Mouse (Mus musculus) 3T3-L1 (cell line): ENCODE measurements around the gene Gvin1.
"Not testable (repeated sequence)": the region's sequence is repeated elsewhere in the genome, so short reads cannot be mapped to it uniquely, and the experiment has no call there.

Experiments
- DNase-seq: peaks from one replicate; pipeline ENCODE4 v3.0.0-alpha.2; 2015; ENCODE audit warnings: low read depth, low spot score

Gene Gvin1

GRCm38 (mm10) chr7:106215177-106215576 lies at the start of gene Gvin1:
Gene Gvin1 (minus strand): TSS chr7:106215326.
- not testable (repeated sequence) for DNase-seq

DNA sequence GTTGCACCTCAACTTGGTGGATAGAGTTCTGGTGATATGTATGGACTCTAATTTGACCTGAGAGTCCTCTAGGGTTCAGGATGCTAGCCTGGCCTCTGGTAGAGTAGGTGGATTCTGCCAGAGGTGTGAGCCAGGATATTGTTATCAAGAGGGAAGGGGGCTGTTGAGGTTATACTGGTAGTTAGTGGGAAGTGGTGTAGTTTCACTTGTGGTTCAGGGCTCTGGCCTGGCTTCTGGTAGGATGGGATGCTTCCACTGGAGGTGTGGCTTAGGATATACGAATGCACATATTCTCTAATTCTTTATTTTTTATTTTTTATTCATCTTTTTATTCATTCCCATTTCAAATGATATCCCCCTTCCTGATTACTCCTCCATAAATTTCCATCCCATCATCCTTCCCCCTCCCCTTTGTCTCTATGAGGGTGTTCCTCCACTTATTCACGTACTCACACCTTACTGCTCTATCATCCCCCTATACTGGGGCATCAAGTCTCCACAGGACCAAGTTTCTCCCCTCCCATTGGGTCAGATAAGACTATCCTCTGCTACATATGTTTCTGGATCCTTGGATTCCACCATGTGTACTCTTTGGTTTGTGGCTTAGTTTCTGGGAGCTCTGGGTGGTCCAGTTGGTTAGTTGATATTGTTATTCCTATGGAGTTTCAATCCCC lies 36.9 kb upstream of the Gvin1 start:
- DNase-seq, result no peak

DNA sequence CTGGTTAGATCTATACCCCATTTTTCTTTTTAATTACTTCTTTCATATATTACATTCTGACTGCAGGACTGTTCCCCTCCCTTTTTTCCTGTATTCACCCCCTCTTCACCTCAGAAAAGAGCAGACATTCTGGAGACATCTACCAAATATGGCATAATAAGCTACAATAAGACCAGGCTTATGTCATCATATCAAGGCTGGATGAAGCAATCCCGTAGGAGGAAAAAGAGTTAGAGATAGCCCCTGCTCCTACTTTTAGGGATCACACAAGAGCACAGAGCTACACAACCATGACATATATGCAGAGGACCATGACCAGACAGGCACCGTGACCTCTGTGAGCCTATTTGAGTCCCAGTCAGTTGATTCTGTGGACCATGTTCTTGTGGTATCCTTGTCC lies 33.8 kb upstream of the Gvin1 start:
- DNase-seq, result no peak

GRCm38 (mm10) chr7:106248245-106248644 lies 33.1 kb upstream of the Gvin1 start:
- no peak for DNase-seq

GRCm38 (mm10) chr7:106245601-106246000 lies 30.5 kb upstream of the Gvin1 start:
- no peak for DNase-seq

- not testable (repeated sequence) for DNase-seq
Measured at GRCm38 (mm10) chr7:106240484-106241275, 25.6 kb upstream of the Gvin1 start.

DNA sequence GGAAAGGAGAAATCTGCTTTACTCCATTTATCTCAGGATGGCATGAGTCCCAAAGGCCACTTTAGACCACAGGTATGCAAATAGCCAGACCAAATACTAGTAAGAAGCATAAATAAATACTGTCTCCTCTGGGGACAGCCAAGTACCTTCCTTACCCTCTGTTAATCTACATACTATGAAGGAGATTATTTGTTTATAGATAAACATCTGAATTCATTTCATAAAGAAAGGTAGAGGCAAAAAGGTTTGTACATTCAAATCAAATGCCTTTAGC lies 22.0 kb upstream of the Gvin1 start:
- DNase-seq, result peak; percentile 66

- DNase-seq, result peak; percentile 76
Measured at GRCm38 (mm10) chr7:106236327-106237191, 21.4 kb upstream of the Gvin1 start.

- no peak for DNase-seq
Measured at GRCm38 (mm10) chr7:106235596-106235995, 20.5 kb upstream of the Gvin1 start.

- not testable (repeated sequence) for DNase-seq
Measured at GRCm38 (mm10) chr7:106215910-106216309, 784 bp upstream of the Gvin1 start.

DNA sequence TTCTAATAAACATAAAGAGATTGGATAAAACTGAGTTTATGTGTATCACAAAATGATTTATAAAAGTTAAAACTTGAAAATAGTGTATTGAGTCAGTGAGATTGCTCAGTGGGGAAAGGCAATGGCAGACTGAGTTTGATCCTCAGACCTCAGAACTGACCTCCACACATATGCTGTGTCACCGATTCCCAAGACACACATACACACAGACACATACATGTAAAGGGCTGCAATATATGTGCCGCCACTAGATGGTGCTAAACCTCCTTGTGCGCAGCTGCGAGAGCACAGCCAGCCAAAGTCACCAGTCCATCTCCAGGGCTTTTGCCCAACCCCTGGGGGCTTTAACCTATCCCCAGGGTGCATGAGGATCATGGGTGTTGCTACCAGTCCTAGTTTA lies 1.4 kb downstream of the Gvin1 start:
- not testable (repeated sequence) for DNase-seq

DNA sequence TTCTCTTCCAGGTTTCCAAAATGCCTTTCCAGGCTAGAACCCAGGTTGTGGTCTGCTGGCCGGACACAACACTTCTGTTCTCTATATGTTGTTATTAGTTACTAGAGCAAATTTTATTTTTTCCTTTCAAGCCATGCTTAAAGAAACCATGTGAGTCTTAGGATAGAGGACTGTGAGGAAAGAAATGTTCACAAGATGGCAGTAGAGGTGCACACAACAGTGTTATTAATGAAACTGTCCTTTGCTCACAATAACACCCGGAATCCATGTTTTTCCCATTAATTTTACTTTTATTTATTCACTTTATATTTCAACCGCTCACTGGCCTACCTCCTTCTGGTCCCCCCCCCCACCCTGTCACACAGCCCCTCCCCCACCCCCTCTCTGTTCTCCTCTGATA lies 8.5 kb downstream of the Gvin1 start:
- not testable (repeated sequence) for DNase-seq

DNA sequence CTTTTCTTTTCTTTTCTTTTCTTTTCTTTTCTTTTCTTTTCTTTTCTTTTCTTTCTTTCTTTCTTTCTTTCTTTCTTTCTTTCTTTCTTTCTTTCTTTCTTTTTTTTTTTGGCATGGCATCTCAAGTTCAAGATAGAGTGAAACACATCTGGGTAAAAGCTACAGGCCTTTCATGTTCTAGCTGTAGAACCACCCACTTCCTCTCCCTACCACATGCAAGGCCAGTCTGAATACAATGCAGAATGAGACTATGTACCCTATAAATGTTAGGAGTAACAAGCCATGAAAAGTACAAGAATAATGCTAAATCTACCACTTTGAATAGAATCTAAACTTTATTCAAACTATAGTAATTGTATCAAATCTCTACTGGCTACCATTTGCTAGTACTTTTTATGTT lies 38.1 kb downstream of the Gvin1 start:
- not testable (repeated sequence) for DNase-seq

GRCm38 (mm10) chr7:106145013-106145754 lies 69.9 kb downstream of the Gvin1 start:
- DNase-seq, result not testable (repeated sequence)

DNA sequence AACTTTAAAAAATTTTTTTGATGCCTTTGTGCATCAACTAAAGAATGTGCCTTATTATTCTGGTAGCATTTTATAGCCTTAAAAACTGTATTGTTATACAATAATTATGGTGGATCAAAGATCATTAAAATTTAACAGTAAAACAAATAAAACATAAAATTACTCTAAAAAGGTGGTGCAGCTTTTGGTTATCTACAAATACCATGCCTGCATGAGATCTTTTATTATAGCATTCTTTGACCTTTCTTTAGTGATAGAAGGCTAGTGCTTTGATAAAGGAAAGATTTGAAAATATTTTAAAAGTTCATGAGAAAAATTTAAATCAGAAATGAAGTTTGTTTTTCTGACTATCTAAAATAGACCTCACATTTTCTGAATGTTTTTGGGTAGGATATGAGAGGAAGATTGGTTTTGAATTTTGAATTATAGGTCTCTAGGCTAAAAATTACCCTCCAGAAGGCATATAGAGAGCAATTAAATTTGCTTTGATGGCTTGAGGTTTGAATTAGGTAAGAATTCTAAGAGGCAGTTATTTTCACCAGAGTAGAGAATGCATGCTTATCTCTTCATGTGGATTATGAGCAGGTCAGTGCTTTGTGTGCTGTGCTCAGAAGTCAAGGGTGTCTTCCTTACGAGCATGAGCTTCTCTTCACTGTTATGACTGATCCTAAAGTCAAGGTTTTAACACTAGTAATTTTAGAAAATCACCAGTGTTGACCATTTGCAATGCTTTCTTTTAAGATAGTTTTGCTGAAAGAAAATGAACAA lies 73.8 kb downstream of the Gvin1 start:
- not testable (repeated sequence) for DNase-seq

DNA sequence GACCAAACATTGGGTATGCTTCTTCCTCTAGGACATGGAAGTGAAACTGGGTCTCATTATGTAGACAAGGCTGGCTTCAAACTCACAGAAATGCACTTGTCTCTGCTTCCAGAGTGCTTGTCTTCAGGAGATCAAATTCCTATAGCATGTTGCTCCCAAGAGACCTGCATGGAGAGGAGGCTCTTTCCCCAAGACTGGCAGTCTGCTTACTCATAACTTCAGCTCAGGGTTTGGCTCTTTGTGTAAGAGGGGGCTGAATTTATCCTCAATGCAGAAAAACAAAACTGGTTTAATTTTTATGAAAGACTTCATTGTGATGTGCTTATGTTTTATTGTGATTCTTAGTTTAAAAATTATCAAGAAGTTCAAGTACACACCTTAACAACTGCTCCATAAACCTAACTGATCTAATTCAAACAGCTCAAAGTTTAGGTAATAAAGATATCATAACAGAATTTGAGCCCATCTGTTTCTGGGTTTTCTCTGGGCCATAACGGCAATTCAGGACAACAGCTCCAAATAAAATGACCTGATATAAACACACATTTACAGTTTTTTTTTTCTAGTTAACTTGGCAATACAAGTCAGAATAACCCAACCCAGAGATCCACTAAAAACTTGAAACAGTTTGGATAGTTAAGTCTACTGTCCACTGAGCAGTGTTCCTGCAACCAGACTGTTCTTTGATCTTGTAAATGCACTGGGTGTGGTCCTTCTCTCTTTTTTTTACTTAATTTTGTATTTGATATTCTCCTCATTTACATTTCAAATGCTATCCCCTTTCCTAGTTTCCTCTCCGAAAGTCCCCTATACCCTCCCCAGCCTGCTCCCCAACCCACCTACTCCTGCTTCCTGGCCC lies 97.8 kb downstream of the Gvin1 start:
- not testable (repeated sequence) for DNase-seq
